Mouse (Mus musculus) lung, postnatal 0 days (tissue): Measurements from ENCODE around the gene BC052040.

Experiments used
- CTCF ChIP-seq: IDR thresholded peaks from 2 replicates; pipeline ENCODE4 v1.5.1; 2016; ENCODE audit warnings: antibody characterized with exemption, mild to moderate bottlenecking
- EP300 ChIP-seq: IDR thresholded peaks from 2 replicates; pipeline ENCODE4 v1.6.1; 2016; ENCODE audit warnings: antibody characterized with exemption, mild to moderate bottlenecking, control low read depth

DNA sequence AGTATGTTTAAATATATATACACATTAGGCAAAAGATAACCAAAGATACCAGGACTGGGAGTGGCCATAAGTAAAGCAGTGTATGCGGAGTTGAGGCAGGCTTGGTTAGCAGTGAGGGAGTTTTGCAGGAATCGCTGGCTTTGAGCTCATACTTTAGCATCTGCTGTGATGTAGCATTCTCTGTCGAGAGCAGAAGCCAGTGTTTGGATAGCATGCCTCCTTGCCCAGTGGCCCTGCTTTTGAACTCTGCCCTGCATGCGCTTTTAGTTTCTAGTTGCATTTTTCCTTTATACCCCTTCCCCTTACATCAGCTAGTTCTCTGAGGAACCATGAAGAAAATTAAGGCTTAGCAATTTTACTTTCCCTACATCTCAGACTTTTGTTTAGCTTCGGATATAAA, 136.0 kb downstream of the BC052040 start:
- no peak for TF ChIP-seq CTCF
- TF ChIP-seq EP300, result no peak
